In genomic region chr13:15462830-15463491, GRCm38 (mm10) we compare ENCODE assay signal across 8 mouse cellular contexts. TPM values are rescaled to one million over a fixed set of nuclear protein-coding genes. Genes with fewer than 3 reads are reported as not detected.
A peak's percentile ranks its signal among the peaks of the same experiment; 100 is the strongest.
DNase-seq lines count a peak whose midpoint lies in the region; ATAC-seq lines count a peak whose summit lies in the region.

TSS of gene Gli3 (plus strand) at chr13:15463235.

- peaks cover 57% of the 10 kb centered on the region for H3K27me3 ChIP-seq in erythroblast, embryonic 14.5 days (ENCODE audit: control insufficient read depth)
- H3K27me3 ChIP-seq in hindbrain, embryonic 15.5 days: peaks cover 17% of the 10 kb centered on the region
- peaks cover 53% of the 10 kb centered on the region for H3K27me3 ChIP-seq in midbrain, embryonic 10.5 days (ENCODE audit: low read depth, poor library complexity, severe bottlenecking)
- H3K27me3 ChIP-seq in stomach, embryonic 14.5 days (ENCODE audit: control insufficient read depth, insufficient read depth, low read length): no peaks in the 10 kb centered on the region

- DNase-seq in gastrocnemius, postnatal 10 days: peak; percentile 79
- peak; percentile 78 for DNase-seq in left cerebral cortex, postnatal 4 days
- peak; percentile 93 for DNase-seq in midbrain, embryonic 10.5 days (ENCODE audit: low spot score)

- intact Hi-C loops in left cerebral cortex, postnatal 4 days (cut with DNase I): loop anchor here (10.0 kb wide), 2 partner anchors 252 to 788 kb away; no protein-coding TSS in a partner anchor

- H3K9me3 ChIP-seq in erythroblast, embryonic 14.5 days (ENCODE audit: control insufficient read depth, low read length): no peaks in the 10 kb centered on the region
- no peaks in the 10 kb centered on the region for H3K9me3 ChIP-seq in hindbrain, embryonic 15.5 days
- H3K9me3 ChIP-seq in midbrain, embryonic 10.5 days (replicated peaks): no peaks in the 10 kb centered on the region
- H3K9me3 ChIP-seq in stomach, embryonic 14.5 days (ENCODE audit: control insufficient read depth, low read depth, low read length): no peaks in the 10 kb centered on the region

- H3K9ac ChIP-seq in hindbrain, embryonic 15.5 days: peak within 1 kb of the TSS; percentile 57
- peak within 1 kb of the TSS; percentile 90 for H3K9ac ChIP-seq in stomach, embryonic 14.5 days (replicated peaks; ENCODE audit: low read depth, low read length)

- H3K4me2 ChIP-seq in hindbrain, embryonic 15.5 days: peak within 1 kb of the TSS; percentile 99
- peak within 1 kb of the TSS; percentile 55 for H3K4me2 ChIP-seq in stomach, embryonic 14.5 days (replicated peaks; ENCODE audit: low read depth, low read length)

- ATAC-seq in erythroblast, adult 5-6 weeks (replicated peaks; ENCODE audit: low FRiP score, poor library complexity, severe bottlenecking): no peak
- peak; percentile 53 for ATAC-seq in common myeloid progenitor, adult 5-6 weeks (replicated peaks; ENCODE audit: low read depth, poor library complexity, severe bottlenecking)
- ATAC-seq in hindbrain, embryonic 15.5 days (ENCODE audit: low FRiP score, low read depth): peak; percentile 94
- ATAC-seq in stomach, embryonic 14.5 days (ENCODE audit: insufficient number of reproducible peaks, insufficient read depth, low FRiP score, low read depth): peak; percentile 94

- peak within 1 kb of the TSS; percentile 22 for H3K4me3 ChIP-seq in erythroblast, embryonic 14.5 days (replicated peaks)
- peak within 1 kb of the TSS; percentile 80 for H3K4me3 ChIP-seq in hindbrain, embryonic 15.5 days
- peak within 1 kb of the TSS; percentile 74 for H3K4me3 ChIP-seq in midbrain, embryonic 10.5 days
- peak within 1 kb of the TSS; percentile 90 for H3K4me3 ChIP-seq in stomach, embryonic 14.5 days (ENCODE audit: low read depth, low read length)

- H3K4me1 ChIP-seq in erythroblast, embryonic 14.5 days (ENCODE audit: control insufficient read depth): no peaks in the 10 kb centered on the region
- H3K4me1 ChIP-seq in hindbrain, embryonic 15.5 days (replicated peaks): peaks cover 24% of the 10 kb centered on the region
- peaks cover 53% of the 10 kb centered on the region for H3K4me1 ChIP-seq in midbrain, embryonic 10.5 days
- peaks cover 14% of the 10 kb centered on the region for H3K4me1 ChIP-seq in stomach, embryonic 14.5 days (ENCODE audit: control insufficient read depth, insufficient read depth, low read length)

- H3K27ac ChIP-seq in hindbrain, embryonic 15.5 days (replicated peaks): peak within 1 kb of the TSS; percentile 78
- H3K27ac ChIP-seq in midbrain, embryonic 10.5 days (replicated peaks): peak within 1 kb of the TSS; percentile 96
- peak within 1 kb of the TSS; percentile 99 for H3K27ac ChIP-seq in stomach, embryonic 14.5 days (ENCODE audit: low read length)

- under 1% methylated on average over 62 of the region's 76 CpGs for WGBS in hindbrain, embryonic 15.5 days
- under 1% methylated on average over 63 of the region's 76 CpGs for WGBS in midbrain, embryonic 10.5 days
- WGBS in stomach, embryonic 14.5 days: under 1% methylated on average over 48 of the region's 76 CpGs

- H3K36me3 ChIP-seq in erythroblast, embryonic 14.5 days (ENCODE audit: control insufficient read depth): no peaks in the 10 kb centered on the region
- no peaks in the 10 kb centered on the region for H3K36me3 ChIP-seq in hindbrain, embryonic 15.5 days
- no peaks in the 10 kb centered on the region for H3K36me3 ChIP-seq in midbrain, embryonic 10.5 days
- H3K36me3 ChIP-seq in stomach, embryonic 14.5 days (ENCODE audit: control insufficient read depth, insufficient read depth, low read length): no peaks in the 10 kb centered on the region

RNA-seq across cellular contexts. Expression of gene Gli3, which starts in this region (rescaled TPM):
- 0.01 TPM in 1 of 2 replicates, not detected in the other for polyA plus RNA-seq in erythroblast, embryonic 14.5 days (2012)
- total RNA-seq in erythroblast, adult 5-6 weeks (2015; ENCODE audit: low replicate concordance): not detected in 2 replicates
- total RNA-seq in erythroblast, adult 5-6 weeks (2017; ENCODE audit: low replicate concordance): not detected in 2 replicates
- 0.18 TPM in 1 of 2 replicates, not detected in the other for total RNA-seq in common myeloid progenitor, adult 5-6 weeks (2017)
- total RNA-seq in gastrocnemius, postnatal 10 days (2021): 1 to 10 TPM; 7.7 to 9.6 TPM
- 5.4 and 8.8 TPM in 2 replicates for polyA plus RNA-seq in hindbrain, embryonic 15.5 days (2015; fragmentation: Nextera tagmentation; extraction: Ambion mirVana)
- total RNA-seq in left cerebral cortex, postnatal 4 days (2021): 1 to 10 TPM; 8.1 to 8.2 TPM
- 33.5 and 34.5 TPM in 2 replicates for polyA plus RNA-seq in midbrain, embryonic 10.5 days (2016; fragmentation: Nextera tagmentation; extraction: Ambion mirVana)
- polyA plus RNA-seq in stomach, embryonic 14.5 days (2014; fragmentation: Nextera tagmentation; extraction: Ambion mirVana): 33.5 and 35.2 TPM in 2 replicates

Comparison
In these comparisons a context has a peak if more than half of its experiments do, and no peak if none do; other contexts are left out.
1. Peak in ATAC-seq in common myeloid progenitor, adult 5-6 weeks; RNA of the gene not detected or under 1 TPM.
2. H3K4me3 ChIP-seq: peak in every context shown above with its lines; median percentile 90 in stomach, embryonic 14.5 days; 80 in hindbrain, embryonic 15.5 days; 74 in midbrain, embryonic 10.5 days; 22 in erythroblast, embryonic 14.5 days.